Mouse (Mus musculus) heart, embryonic 13.5 days (tissue): ENCODE measurements around the gene Mrps2. TPM values are rescaled to one million over a fixed set of nuclear protein-coding genes. Genes with fewer than 3 reads are reported as not detected.
A peak's percentile ranks its signal among the peaks of the same experiment; 100 is the strongest.
"Not testable (repeated sequence)": the region's sequence is repeated elsewhere in the genome, so short reads cannot be mapped to it uniquely, and the experiment has no call there.

Source experiments
- ATAC-seq: fragments of 200-750 bp; cut with Nextera tagmentation; 2 replicates; pipeline ENCODE4 v1.8.0; 2017; ENCODE audit warnings: moderate TSS enrichment; ENCODE audit not compliant: insufficient number of reproducible peaks, low FRiP score, low TSS enrichment; ENCODE audit errors: extremely low read depth
- H3K27ac ChIP-seq: fragments of 300-500 bp; sonication (generic); replicated peaks from 2 replicates; pipeline ENCODE4 v1.5.1; 2015; ENCODE audit warnings: moderate library complexity, mild to moderate bottlenecking, inconsistent platforms
- H3K27me3 ChIP-seq: fragments of 300-500 bp; sonication (generic); replicated peaks from 2 replicates; pipeline ENCODE4 v1.6.1; 2015; ENCODE audit warnings: mild to moderate bottlenecking, inconsistent platforms
- H3K36me3 ChIP-seq: fragments of 300-500 bp; sonication (generic); 2 replicates; pipeline ENCODE4 v1.6.1; 2015; ENCODE audit warnings: mild to moderate bottlenecking, inconsistent platforms
- H3K4me1 ChIP-seq: fragments of 300-500 bp; sonication (generic); 2 replicates; pipeline ENCODE4 v1.6.1; 2015; ENCODE audit warnings: inconsistent platforms
- H3K4me2 ChIP-seq: fragments of 300-500 bp; sonication (generic); 2 replicates; pipeline ENCODE4 v1.6.1; 2015; ENCODE audit warnings: inconsistent platforms, mild to moderate bottlenecking, moderate library complexity
- H3K4me3 ChIP-seq: fragments of 300-500 bp; sonication (generic); 2 replicates; pipeline ENCODE4 v1.5.1; 2015; ENCODE audit warnings: moderate library complexity, mild to moderate bottlenecking, inconsistent platforms
- H3K9ac ChIP-seq: fragments of 300-500 bp; sonication (generic); 2 replicates; pipeline ENCODE4 v1.6.1; 2015; ENCODE audit warnings: inconsistent platforms, mild to moderate bottlenecking, moderate library complexity
- H3K9me3 ChIP-seq: fragments of 300-500 bp; sonication (generic); 2 replicates; pipeline ENCODE4 v1.6.1; 2016; ENCODE audit warnings: inconsistent platforms
- WGBS: fragments of 180-500 bp; shearing (Covaris S2); methylation state at CpG from one replicate; pipeline ENCODE4 v1.1.7; 2015; ENCODE audit warnings: mixed read lengths; 5-methylcytosine and 5-hydroxymethylcytosine counted together
- polyA plus RNA-seq: library from polyadenylated mRNA; unstranded; fragments of >200 nt; fragmentation: Nextera tagmentation; extraction: Ambion mirVana; gene quantifications from 2 replicates; pipeline ENCODE4 v1.2.1, GENCODE M21; 2015

Gene Mrps2
- polyA plus RNA-seq, 1 experiment from 2014 or later, result 48.5 TPM

GRCm38 (mm10) chr2:28472011-28472410 lies 4.1 kb downstream of the Mrps2 start:
- 90% methylated on average over 8 of the region's 8 CpGs for WGBS
- not testable (repeated sequence) for H3K9ac ChIP-seq, H3K9me3 ChIP-seq, H3K4me1 ChIP-seq, H3K4me3 ChIP-seq, H3K27ac ChIP-seq, H3K4me2 ChIP-seq, H3K27me3 ChIP-seq, ATAC-seq
- peaks cover 46% of the 10 kb centered on the region for H3K36me3 ChIP-seq

- WGBS, result 81% methylated on average over 5 of the region's 5 CpGs
- not testable (repeated sequence) for H3K9ac ChIP-seq, H3K4me1 ChIP-seq, H3K4me2 ChIP-seq, H3K27me3 ChIP-seq, H3K4me3 ChIP-seq, ATAC-seq, H3K9me3 ChIP-seq, H3K36me3 ChIP-seq, H3K27ac ChIP-seq
Measured at GRCm38 (mm10) chr2:28477993-28478392, 10.1 kb downstream of the Mrps2 start.

- Histone ChIP-seq H3K4me2 (peak overlapping the region; percentile 20; the same call in 1 of the 2 replicates), H3K9me3 (no peaks in the 10 kb centered on the region), H3K4me3 (peak overlapping the region; percentile 6; the same call in 1 of the 2 replicates), H3K4me1 (no peaks in the 10 kb centered on the region), H3K36me3 (no peaks in the 10 kb centered on the region), H3K9ac (no peak overlapping the region), H3K27ac (no peak overlapping the region), H3K27me3 (no peaks in the 10 kb centered on the region)
- WGBS, result 68% methylated on average over 20 of the region's 20 CpGs
- ATAC-seq, result no peak
Measured at GRCm38 (mm10) chr2:28479208-28480204, 11.6 kb downstream of the Mrps2 start.

- Histone ChIP-seq H3K9ac (no peak overlapping the region), H3K27me3 (no peaks in the 10 kb centered on the region), H3K4me3 (no peak overlapping the region), H3K4me2 (no peak overlapping the region), H3K27ac (no peak overlapping the region), H3K4me1 (no peaks in the 10 kb centered on the region), H3K9me3 (no peaks in the 10 kb centered on the region), H3K36me3 (no peaks in the 10 kb centered on the region)
- WGBS, result 71% methylated on average over 2 of the region's 2 CpGs
- no peak for ATAC-seq
Measured at GRCm38 (mm10) chr2:28483861-28484260, 16.0 kb downstream of the Mrps2 start.

- no peak for ATAC-seq
- Histone ChIP-seq H3K36me3 (no peaks in the 10 kb centered on the region), H3K27ac (no peak overlapping the region), H3K9me3 (no peaks in the 10 kb centered on the region), H3K4me1 (no peaks in the 10 kb centered on the region), H3K9ac (no peak overlapping the region), H3K27me3 (no peaks in the 10 kb centered on the region), H3K4me2 (no peak overlapping the region), H3K4me3 (no peak overlapping the region)
- 66% methylated on average over 2 of the region's 2 CpGs for WGBS
Measured at GRCm38 (mm10) chr2:28494521-28494920, 26.7 kb downstream of the Mrps2 start.

- WGBS, result 79% methylated on average over 14 of the region's 14 CpGs
Measured at GRCm38 (mm10) chr2:28495207-28495756, 27.4 kb downstream of the Mrps2 start.

GRCm38 (mm10) chr2:28495801-28496595 lies 28.1 kb downstream of the Mrps2 start:
- no peaks in the 10 kb centered on the region for H3K36me3 ChIP-seq
- peak overlapping the region; percentile 32; the same call in 1 of the 2 replicates for H3K27ac ChIP-seq
- no peak overlapping the region for H3K4me2 ChIP-seq
- no peak overlapping the region; the same call in 1 of the 2 replicates for H3K9ac ChIP-seq
- H3K4me1 ChIP-seq, result no peaks in the 10 kb centered on the region
- no peaks in the 10 kb centered on the region for H3K9me3 ChIP-seq
- 73% methylated on average over 16 of the region's 16 CpGs for WGBS
- H3K27me3 ChIP-seq, result no peaks in the 10 kb centered on the region
- ATAC-seq, result no peak
- no peak overlapping the region for H3K4me3 ChIP-seq

More at GRCm38 (mm10) chr2:28495207-28495756, 27.4 kb downstream of the Mrps2 start:
- no peak overlapping the region for H3K4me3 ChIP-seq
- H3K9me3 ChIP-seq, result no peaks in the 10 kb centered on the region
- no peaks in the 10 kb centered on the region for H3K27me3 ChIP-seq
- H3K4me1 ChIP-seq, result no peaks in the 10 kb centered on the region
- no peak overlapping the region for H3K9ac ChIP-seq
- no peak overlapping the region for H3K27ac ChIP-seq
- ATAC-seq, result no peak
- H3K36me3 ChIP-seq, result no peaks in the 10 kb centered on the region
- H3K4me2 ChIP-seq, result no peak overlapping the region

GRCm38 (mm10) chr2:28496671-28497070 lies 28.8 kb downstream of the Mrps2 start, which contains the start of gene Gbgt1:
Gene Gbgt1, plus strand, starts transcription at chr2:28496891.
- no peaks in the 10 kb centered on the region for H3K36me3 ChIP-seq
- H3K4me2 ChIP-seq, result no peak within 1 kb of the TSS
- 62% methylated on average over 5 of the region's 5 CpGs for WGBS
- no peak within 1 kb of the TSS; the same call in 1 of the 2 replicates for H3K9ac ChIP-seq
- no peaks in the 10 kb centered on the region for H3K4me1 ChIP-seq
- no peak for ATAC-seq
- no peak within 1 kb of the TSS for H3K4me3 ChIP-seq
- no peaks in the 10 kb centered on the region for H3K9me3 ChIP-seq
- peak within 1 kb of the TSS; percentile 32; the same call in 1 of the 2 replicates for H3K27ac ChIP-seq
- H3K27me3 ChIP-seq, result no peaks in the 10 kb centered on the region; the same call in 1 of the 2 replicates

GRCm38 (mm10) chr2:28497561-28497960 lies 29.7 kb downstream of the Mrps2 start:
- no peaks in the 10 kb centered on the region for H3K36me3 ChIP-seq
- ATAC-seq, result no peak
- WGBS, result 69% methylated on average over 5 of the region's 5 CpGs

GRCm38 (mm10) chr2:28498431-28498830 lies 30.6 kb downstream of the Mrps2 start:
- WGBS, result 63% methylated on average over 4 of the region's 4 CpGs

More at GRCm38 (mm10) chr2:28497561-28497960, 29.7 kb downstream of the Mrps2 start:
- no peak overlapping the region for H3K9ac ChIP-seq
- peaks cover 5% of the 10 kb centered on the region; the same call in 1 of the 2 replicates for H3K27me3 ChIP-seq
- H3K27ac ChIP-seq, result no peak overlapping the region
- no peaks in the 10 kb centered on the region for H3K9me3 ChIP-seq
- no peak overlapping the region for H3K4me3 ChIP-seq
- no peaks in the 10 kb centered on the region for H3K4me1 ChIP-seq
- no peak overlapping the region for H3K4me2 ChIP-seq

GRCm38 (mm10) chr2:28502987-28503386 lies 35.1 kb downstream of the Mrps2 start:
- Histone ChIP-seq H3K9ac (no peak overlapping the region), H3K27ac (no peak overlapping the region), H3K4me1 (no peaks in the 10 kb centered on the region), H3K27me3 (peaks cover 9% of the 10 kb centered on the region; the same call in 1 of the 2 replicates), H3K4me3 (no peak overlapping the region), H3K9me3 (no peaks in the 10 kb centered on the region), H3K36me3 (no peaks in the 10 kb centered on the region), H3K4me2 (no peak overlapping the region)
- ATAC-seq, result no peak
- 75% methylated on average over 10 of the region's 10 CpGs for WGBS

More at GRCm38 (mm10) chr2:28498431-28498830, 30.6 kb downstream of the Mrps2 start:
- Histone ChIP-seq H3K27me3 (peaks cover 9% of the 10 kb centered on the region; the same call in 1 of the 2 replicates), H3K27ac (no peak overlapping the region), H3K4me1 (no peaks in the 10 kb centered on the region), H3K9ac (no peak overlapping the region), H3K9me3 (no peaks in the 10 kb centered on the region), H3K4me2 (no peak overlapping the region), H3K36me3 (no peaks in the 10 kb centered on the region), H3K4me3 (no peak overlapping the region)
- no peak for ATAC-seq
